Mouse (Mus musculus) olfactory bulb, adult 2 months (tissue): ENCODE measurements at regions not wholly inside any gene's neighbourhood (a gene's known extent, or its start where the extent isn't known, plus 50 kb on each side); places are given as distances from the start of the nearest gene placed in this dataset.

Experiments
- CTCF ChIP-seq: fragments of 200-500 bp; IDR thresholded peaks from 2 replicates; pipeline ENCODE4 v1.5.1; 2012; ENCODE audit warnings: low read depth, mild to moderate bottlenecking, low read length, moderate library complexity; ENCODE audit not compliant: insufficient read depth
- POLR2A ChIP-seq: fragments of 200-500 bp; IDR thresholded peaks from 2 replicates; pipeline ENCODE4 v1.6.1; 2012; ENCODE audit warnings: mild to moderate bottlenecking, low read depth, low read length, moderate library complexity; ENCODE audit not compliant: insufficient read depth

- no peak for TF ChIP-seq CTCF
- no peak for TF ChIP-seq POLR2A
Observed at GRCm38 (mm10) chr10:96545761-96546388, 70.9 kb upstream of the Btg1 start.
